Mouse (Mus musculus) liver, adult 2 months (tissue): ENCODE results near the gene Lrrc1. TPM values are rescaled to one million over a fixed set of nuclear protein-coding genes. Genes with fewer than 3 reads are reported as not detected.

Experiments used
- DNase-seq: peaks from one replicate; pipeline ENCODE4 v3.0.0-alpha.2; 2011; ENCODE audit warnings: low read depth, low spot score; ENCODE audit errors: extremely low read depth
- H3K27ac ChIP-seq: fragments of 200-500 bp; replicated peaks from 2 replicates; pipeline ENCODE4 v1.5.1; 2012; ENCODE audit warnings: low read depth, mild to moderate bottlenecking, control low read depth, inconsistent platforms, low read length; ENCODE audit not compliant: insufficient read depth
- H3K27me3 ChIP-seq: fragments of 200-500 bp; 2 replicates; pipeline ENCODE4 v1.6.1; 2012; ENCODE audit warnings: mild to moderate bottlenecking, moderate library complexity, low read length, inconsistent platforms; ENCODE audit not compliant: control insufficient read depth, insufficient read depth
- H3K36me3 ChIP-seq: fragments of 200-500 bp; 2 replicates; pipeline ENCODE4 v1.6.1; 2012; ENCODE audit warnings: low read length, inconsistent platforms; ENCODE audit not compliant: control insufficient read depth, insufficient read depth
- H3K4me1 ChIP-seq: fragments of 200-500 bp; 2 replicates; pipeline ENCODE4 v1.6.1; 2011; ENCODE audit warnings: low read length; ENCODE audit not compliant: control insufficient read depth, insufficient read depth
- H3K4me3 ChIP-seq: fragments of 200-500 bp; 2 replicates; pipeline ENCODE4 v1.5.1; 2011; ENCODE audit warnings: low read depth, mild to moderate bottlenecking, control low read depth, low read length, moderate library complexity; ENCODE audit not compliant: insufficient read depth
- H3K79me2 ChIP-seq: fragments of 200-500 bp; 2 replicates; pipeline ENCODE4 v1.6.1; 2012; ENCODE audit warnings: inconsistent platforms, mild to moderate bottlenecking, low read length, moderate library complexity; ENCODE audit not compliant: control insufficient read depth, insufficient read depth
- H3K9ac ChIP-seq: fragments of 200-500 bp; 2 replicates; pipeline ENCODE4 v1.6.1; 2012; ENCODE audit warnings: low read depth, mild to moderate bottlenecking, control low read depth, inconsistent platforms, low read length
- CTCF ChIP-seq: fragments of 200-500 bp; IDR thresholded peaks from 2 replicates; pipeline ENCODE4 v1.5.1; 2011; ENCODE audit warnings: low read depth, low read length, control low read depth
- POLR2A ChIP-seq: fragments of 200-500 bp; IDR thresholded peaks from 2 replicates; pipeline ENCODE4 v1.6.1; 2011; ENCODE audit warnings: low read length, control low read depth; ENCODE audit not compliant: insufficient read depth; ENCODE audit errors: extremely low read depth
- WGBS: fragments of 180-500 bp; shearing (Covaris S2); methylation state at CpG from one replicate; pipeline ENCODE4 v1.1.7; 2018; 5-methylcytosine and 5-hydroxymethylcytosine counted together
- polyA plus RNA-seq: library from polyadenylated mRNA; depleted of rRNA; stranded (reverse); fragments of >200 nt; gene quantifications from 2 replicates; pipeline ENCODE4 v1.2.3, GENCODE M21; 2012
- total RNA-seq: library from RNA; depleted of rRNA; stranded (reverse); fragments of >200 nt; gene quantifications from 2 replicates; pipeline ENCODE4 v1.2.3, GENCODE M21; 2014

Gene Lrrc1
- total and polyA plus RNA-seq, 2 experiments = 0.40 to 1.4 TPM

GRCm38 (mm10) chr9:77411830-77412425, 132.7 kb downstream of the Lrrc1 start:
- Histone ChIP-seq H3K9ac (no peak overlapping the region), H3K27me3 (no peaks in the 10 kb centered on the region), H3K27ac (no peak overlapping the region), H3K79me2 (no peaks in the 10 kb centered on the region), H3K4me3 (no peak overlapping the region), H3K36me3 (no peaks in the 10 kb centered on the region), H3K4me1 (no peaks in the 10 kb centered on the region)
- 39% methylated on average over 3 of the region's 3 CpGs for WGBS
- DNase-seq = peak; percentile 4
- TF ChIP-seq POLR2A = no peak
- TF ChIP-seq CTCF = no peak

GRCm38 (mm10) chr9:77410968-77411367, 133.7 kb downstream of the Lrrc1 start:
- 52% methylated on average over 4 of the region's 4 CpGs for WGBS
- DNase-seq = no peak
- no peak overlapping the region for H3K9ac ChIP-seq
- TF ChIP-seq POLR2A (no peak), CTCF (no peak)
- no peak overlapping the region for H3K27ac ChIP-seq
- H3K79me2 ChIP-seq = no peaks in the 10 kb centered on the region
- H3K36me3 ChIP-seq = no peaks in the 10 kb centered on the region
- H3K4me3 ChIP-seq = no peak overlapping the region
- no peaks in the 10 kb centered on the region for H3K27me3 ChIP-seq
- H3K4me1 ChIP-seq = no peaks in the 10 kb centered on the region

GRCm38 (mm10) chr9:77410524-77410923, 134.1 kb downstream of the Lrrc1 start:
- Histone ChIP-seq H3K27me3 (no peaks in the 10 kb centered on the region), H3K36me3 (no peaks in the 10 kb centered on the region), H3K79me2 (no peaks in the 10 kb centered on the region), H3K9ac (no peak overlapping the region), H3K27ac (no peak overlapping the region), H3K4me1 (no peaks in the 10 kb centered on the region), H3K4me3 (no peak overlapping the region)
- WGBS = 85% methylated on average over 7 of the region's 7 CpGs
- TF ChIP-seq CTCF = no peak
- no peak for TF ChIP-seq POLR2A
- no peak for DNase-seq

GRCm38 (mm10) chr9:77408053-77408603, 136.5 kb downstream of the Lrrc1 start:
- TF ChIP-seq POLR2A (no peak), CTCF (no peak)
- Histone ChIP-seq H3K9ac (no peak overlapping the region), H3K4me1 (no peaks in the 10 kb centered on the region), H3K79me2 (no peaks in the 10 kb centered on the region), H3K36me3 (no peaks in the 10 kb centered on the region), H3K27ac (no peak overlapping the region), H3K27me3 (no peaks in the 10 kb centered on the region), H3K4me3 (no peak overlapping the region)
- DNase-seq = no peak
- 69% methylated on average over 6 of the region's 6 CpGs for WGBS

GRCm38 (mm10) chr9:77406906-77407305, 137.8 kb downstream of the Lrrc1 start:
- H3K79me2 ChIP-seq = no peaks in the 10 kb centered on the region
- no peak overlapping the region for H3K9ac ChIP-seq
- H3K4me3 ChIP-seq = no peak overlapping the region
- WGBS = 57% methylated on average over 7 of the region's 7 CpGs
- no peaks in the 10 kb centered on the region for H3K27me3 ChIP-seq
- H3K4me1 ChIP-seq = no peaks in the 10 kb centered on the region
- no peak overlapping the region for H3K27ac ChIP-seq
- no peaks in the 10 kb centered on the region for H3K36me3 ChIP-seq
- TF ChIP-seq POLR2A (no peak), CTCF (peak; percentile 33; the same call in 1 of the 2 replicates)
- no peak for DNase-seq

- no peak for TF ChIP-seq POLR2A
- TF ChIP-seq CTCF = no peak
- H3K36me3 ChIP-seq = no peaks in the 10 kb centered on the region
- H3K9ac ChIP-seq = no peak overlapping the region
- no peak overlapping the region for H3K27ac ChIP-seq
- H3K4me3 ChIP-seq = no peak overlapping the region
- no peak for DNase-seq
- no peaks in the 10 kb centered on the region for H3K27me3 ChIP-seq
- no peaks in the 10 kb centered on the region for H3K4me1 ChIP-seq
- WGBS = 35% methylated on average over 4 of the region's 4 CpGs
- H3K79me2 ChIP-seq = no peaks in the 10 kb centered on the region
These were observed 140.2 kb downstream of the Lrrc1 start for GRCm38 (mm10) chr9:77404458-77404857.
